12 mouse cellular contexts compared by ENCODE assay signal in the genomic region with DNA sequence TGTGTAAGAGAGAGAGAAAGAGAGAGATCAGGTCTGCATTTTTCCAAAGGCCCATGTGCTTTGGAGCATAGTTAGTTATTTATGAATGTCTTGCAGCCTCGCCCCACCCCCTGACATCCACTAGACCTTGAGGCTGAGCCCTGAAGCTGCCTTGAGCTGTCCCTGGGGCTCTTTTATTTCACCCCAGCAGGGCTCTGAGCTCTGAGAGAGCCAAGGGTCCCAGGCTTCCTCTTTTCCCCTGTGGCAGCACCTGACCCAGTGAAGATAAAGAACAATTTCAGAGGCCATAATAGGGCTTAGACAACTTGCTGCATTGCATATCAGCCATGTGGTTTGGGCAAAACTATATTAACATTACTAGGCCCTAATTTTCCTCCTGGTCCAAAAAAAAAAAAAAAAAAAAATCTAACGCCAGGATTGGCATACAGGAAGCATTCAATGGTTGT.
DNase-seq lines count a peak whose midpoint lies in the region; ATAC-seq lines count a peak whose summit lies in the region.
"Had no signal": no experiment of that assay in that cellular context is flagged by ENCODE, and none has a peak within 500 bp of the region (broad histone marks: within the 10 kb centered on the region; RNA-seq: fewer than 3 reads in every experiment).

No protein-coding gene starts in this region.

- peaks cover 61% of the 10 kb centered on the region for H3K4me1 ChIP-seq in midbrain, embryonic 10.5 days
- H3K4me1 ChIP-seq in midbrain, embryonic 13.5 days (replicated peaks) = peaks cover 54% of the 10 kb centered on the region
- H3K4me1 ChIP-seq in limb, embryonic 13.5 days = peaks cover 75% of the 10 kb centered on the region

- no peak for ATAC-seq in midbrain, embryonic 13.5 days
- no peak for ATAC-seq in limb, embryonic 13.5 days (ENCODE audit: low FRiP score, low read depth)

- H3K4me3 ChIP-seq in midbrain, embryonic 10.5 days = no peak overlapping the region
- no peak overlapping the region for H3K4me3 ChIP-seq in midbrain, embryonic 13.5 days (replicated peaks)
- no peak overlapping the region for H3K4me3 ChIP-seq in limb, embryonic 13.5 days
- H3K4me3 ChIP-seq: erythroblast, embryonic 14.5 days had no signal

- no peak overlapping the region for H3K9ac ChIP-seq in midbrain, embryonic 13.5 days (replicated peaks)
- no peak overlapping the region for H3K9ac ChIP-seq in limb, embryonic 13.5 days

- H3K27ac ChIP-seq in midbrain, embryonic 10.5 days (replicated peaks) = peak overlapping the region; percentile 79; the same call in 1 of the 2 replicates
- H3K27ac ChIP-seq in midbrain, embryonic 13.5 days = no peak overlapping the region
- peak overlapping the region; percentile 28; the same call in 1 of the 2 replicates for H3K27ac ChIP-seq in limb, embryonic 13.5 days

- H3K36me3 ChIP-seq in midbrain, embryonic 10.5 days = peaks cover 87% of the 10 kb centered on the region
- peaks cover 9% of the 10 kb centered on the region; the same call in 1 of the 2 replicates for H3K36me3 ChIP-seq in midbrain, embryonic 13.5 days
- peaks cover 66% of the 10 kb centered on the region for H3K36me3 ChIP-seq in limb, embryonic 13.5 days

- WGBS in midbrain, embryonic 10.5 days = 82% methylated on average over 2 of the region's 2 CpGs
- 71% methylated on average over 2 of the region's 2 CpGs for WGBS in midbrain, embryonic 13.5 days
- 70% methylated on average over 2 of the region's 2 CpGs for WGBS in limb, embryonic 13.5 days

- intact Hi-C loops in gastrocnemius, postnatal 36 days (cut with DNase I) = loop anchor here (2.0 kb wide), 1 partner anchor 92 kb away; the partner anchor contains the start of gene Smad3

- H3K27me3 ChIP-seq in midbrain, embryonic 10.5 days (ENCODE audit: low read depth, poor library complexity, severe bottlenecking) = no peaks in the 10 kb centered on the region
- no peaks in the 10 kb centered on the region for H3K27me3 ChIP-seq in midbrain, embryonic 13.5 days
- H3K27me3 ChIP-seq in limb, embryonic 13.5 days = no peaks in the 10 kb centered on the region

- H3K9me3 ChIP-seq in midbrain, embryonic 10.5 days (replicated peaks) = no peaks in the 10 kb centered on the region
- no peaks in the 10 kb centered on the region for H3K9me3 ChIP-seq in midbrain, embryonic 13.5 days
- no peaks in the 10 kb centered on the region for H3K9me3 ChIP-seq in limb, embryonic 13.5 days

- H3K4me2 ChIP-seq in midbrain, embryonic 13.5 days (replicated peaks) = no peak overlapping the region
- no peak overlapping the region for H3K4me2 ChIP-seq in limb, embryonic 13.5 days (replicated peaks)

- no peak for DNase-seq in midbrain, embryonic 10.5 days (ENCODE audit: low spot score)
- peak; percentile 65 to 75 for DNase-seq in adrenal gland, postnatal 36 days
- peak; percentile 57 for DNase-seq in kidney, adult 18-20 months
- DNase-seq in cerebellum, adult 18-20 months = no peak
- no peak for DNase-seq in c-Kit-positive CD71-positive TER-119-positive erythroid progenitor cells, embryonic 14.5 days (ENCODE audit: low spot score)
- DNase-seq in gastrocnemius, postnatal 36 days = no peak
- DNase-seq: cerebellum, adult 9-10 months; lung, adult 2 months; thymus, postnatal 14 days had no signal

Comparison
In these comparisons a context has a peak if more than half of its experiments do, and no peak if none do; other contexts are left out.
1. DNase-seq: peak in adrenal gland, postnatal 36 days (2 of 2) and kidney, adult 18-20 months (single experiment); none in midbrain, embryonic 10.5 days (single experiment), cerebellum, adult 18-20 months (0 of 2), c-Kit-positive CD71-positive TER-119-positive erythroid progenitor cells, embryonic 14.5 days (single experiment) and gastrocnemius, postnatal 36 days (0 of 2).